Mouse (Mus musculus) effector memory CD4-positive, alpha-beta T cell, adult 7 months (primary cell): ENCODE measurements around the gene Myo1d. TPM values are rescaled to one million over a fixed set of nuclear protein-coding genes. Genes with fewer than 3 reads are reported as not detected.

Experiments
- polyA plus RNA-seq: library from polyadenylated mRNA; unstranded; fragments of 100-300 nt; shearing (Covaris generic); gene quantifications from one replicate; pipeline ENCODE4 v1.2.1, GENCODE M21; 2017

The Myo1d gene
- 0.79 TPM for polyA plus RNA-seq

GRCm38 (mm10) chr11:80779527-80780344 is at the start of gene Myo1d:
Gene Myo1d, minus strand, starts transcription at chr11:80780025.

GRCm38 (mm10) chr11:80809993-80810821 is 30.4 kb upstream of the Myo1d start, which contains the start of gene Tmem98:
Gene Tmem98, plus strand, starts transcription at chr11:80810175.

GRCm38 (mm10) chr11:80476222-80477189 is 303.3 kb downstream of the Myo1d start, which contains the start of gene Cdk5r1:
Gene Cdk5r1, plus strand, starts transcription at chr11:80477023.

Other genes with a start within 250 kb of the Myo1d start
- gene Tmem98, start 30.1 kb upstream of the Myo1d start, polyA plus RNA-seq, result not detected
- not detected for gene Spaca3, start 78.3 kb upstream of the Myo1d start, polyA plus RNA-seq